Mouse (Mus musculus): ENCODE measurements around the gene Bmp6.

DNA sequence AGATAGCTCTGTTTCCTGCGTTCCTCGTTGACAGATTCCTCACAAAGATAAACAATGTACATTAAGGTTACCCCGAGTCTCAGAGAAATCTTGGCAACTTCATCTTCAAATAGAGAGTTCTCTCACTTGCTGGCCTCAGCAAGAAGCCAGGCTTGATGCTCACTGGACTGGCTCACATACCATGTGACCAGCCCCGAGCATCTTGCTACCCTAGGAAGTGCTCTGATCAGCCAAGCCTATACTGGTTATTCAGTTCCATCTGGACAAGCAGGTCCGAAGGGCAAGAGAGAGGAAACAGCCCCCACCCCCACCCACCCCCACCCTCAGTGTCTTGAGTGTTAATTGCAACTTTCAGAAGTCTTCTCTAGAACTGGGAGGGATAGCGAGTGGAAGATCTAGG is 141.9 kb downstream of the Bmp6 start:
- no peak for TF ChIP-seq CTCF (IDR thresholded peaks at IDR 0.05; ENCODE audit: extremely low read depth, insufficient read depth, insufficient read length, insufficient replicate concordance)
- no peak for TF ChIP-seq POLR2A (IDR thresholded peaks at IDR 0.05; ENCODE audit: low read depth, low read length)
